Mouse (Mus musculus) lung, postnatal 0 days (tissue): ENCODE results near the gene Wbp1l. TPM values are rescaled to one million over a fixed set of nuclear protein-coding genes. Genes with fewer than 3 reads are reported as not detected.

Source experiments
- ATAC-seq: fragments of 200-750 bp; cut with Nextera tagmentation; 2 replicates; pipeline ENCODE4 v1.8.0; 2017; ENCODE audit warnings: moderate library complexity
- DNase-seq: peaks from one replicate; pipeline ENCODE4 v3.0.0-alpha.2; 2016; ENCODE audit warnings: low spot score
- H3K27ac ChIP-seq: fragments of 300-500 bp; sonication (generic); 2 replicates; pipeline ENCODE4 v1.5.1; 2014; ENCODE audit warnings: antibody characterized with exemption, mild to moderate bottlenecking, low read length, mixed read lengths
- H3K27me3 ChIP-seq: fragments of 300-500 bp; sonication (generic); replicated peaks from 2 replicates; pipeline ENCODE4 v1.6.1; 2014; ENCODE audit warnings: low read length, mixed read lengths; ENCODE audit not compliant: insufficient read depth
- H3K36me3 ChIP-seq: fragments of 300-500 bp; sonication (generic); 2 replicates; pipeline ENCODE4 v1.6.1; 2014; ENCODE audit warnings: low read length, mixed read lengths; ENCODE audit not compliant: insufficient read depth
- H3K4me1 ChIP-seq: fragments of 300-500 bp; sonication (generic); 2 replicates; pipeline ENCODE4 v1.6.1; 2014; ENCODE audit warnings: antibody characterized with exemption, low read depth, low read length, mixed read lengths; ENCODE audit not compliant: insufficient read depth
- H3K4me2 ChIP-seq: fragments of 300-500 bp; sonication (generic); replicated peaks from 2 replicates; pipeline ENCODE4 v1.6.1; 2014; ENCODE audit warnings: low read depth, mild to moderate bottlenecking, low read length, moderate library complexity, mixed read lengths
- H3K4me3 ChIP-seq: fragments of 300-500 bp; sonication (generic); 2 replicates; pipeline ENCODE4 v1.5.1; 2014; ENCODE audit warnings: low read depth, low read length
- H3K9ac ChIP-seq: fragments of 300-500 bp; sonication (generic); replicated peaks from 2 replicates; pipeline ENCODE4 v1.6.1; 2014; ENCODE audit warnings: low read depth, mild to moderate bottlenecking
- H3K9me3 ChIP-seq: fragments of 300-500 bp; sonication (generic); 2 replicates; pipeline ENCODE4 v1.6.1; 2016; ENCODE audit warnings: low read length, mixed read lengths
- EP300 ChIP-seq: IDR thresholded peaks from 2 replicates; pipeline ENCODE4 v1.6.1; 2016; ENCODE audit warnings: antibody characterized with exemption, mild to moderate bottlenecking, control low read depth
- WGBS: fragments of 180-500 bp; shearing (Covaris S2); extraction: QIAGEN DNeasy Blood & Tissue Kit; methylation state at CpG from one replicate; pipeline ENCODE4 v1.1.7; 2014; 5-methylcytosine and 5-hydroxymethylcytosine counted together
- polyA plus RNA-seq: library from polyadenylated mRNA; unstranded; fragments of >200 nt; fragmentation: Nextera tagmentation; extraction: Ambion mirVana; gene quantifications from 2 replicates; pipeline ENCODE4 v1.2.1, GENCODE M21; 2015

Gene Wbp1l
- polyA plus RNA-seq, 1 experiment from 2014 or later: 37.4 TPM

DNA sequence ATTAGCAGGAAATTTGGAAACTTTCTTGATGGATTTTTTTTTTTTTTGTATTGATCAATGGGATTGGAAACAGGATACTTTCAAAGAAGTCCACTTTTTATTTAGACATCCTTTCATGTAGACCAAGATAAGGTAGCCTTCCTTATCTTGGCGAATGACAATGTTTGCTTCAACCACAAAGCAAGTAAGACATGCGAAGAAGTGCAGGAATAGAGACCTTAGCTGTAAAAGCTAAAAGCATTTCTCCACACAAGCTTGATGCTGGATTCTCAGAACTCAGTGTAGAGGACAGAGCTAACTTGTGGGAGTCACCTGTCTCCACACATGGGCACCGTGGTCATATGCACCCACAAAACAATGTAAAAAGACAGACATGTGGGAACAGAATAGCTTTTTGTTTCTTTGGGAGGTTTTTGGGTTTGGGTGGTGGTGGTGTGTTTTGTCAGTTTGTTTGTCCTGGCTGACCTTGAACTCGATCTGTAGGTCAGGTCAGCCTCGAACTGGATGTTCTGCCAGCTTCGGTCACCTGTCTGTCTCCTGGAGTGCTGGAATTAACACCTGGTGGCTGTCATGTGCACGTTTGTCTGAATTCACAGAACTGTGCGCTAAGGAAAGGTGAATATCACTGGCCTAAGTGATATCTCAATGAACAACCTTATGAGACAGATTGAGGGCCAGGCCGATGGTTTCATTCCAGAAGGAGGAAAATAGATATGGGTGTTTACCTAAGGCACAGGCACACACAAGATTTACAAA is 107.8 kb downstream of the Wbp1l start:
- no peak for TF ChIP-seq EP300
- Histone ChIP-seq H3K9me3 (no peaks in the 10 kb centered on the region), H3K4me3 (peak overlapping the region; percentile 53), H3K36me3 (0 out of 2 replicates have a peak, but pooled peaks cover 4% of the 10 kb centered on the region), H3K9ac (peak overlapping the region; percentile 48; the same call in 1 of the 2 replicates), H3K4me1 (peaks cover 4% of the 10 kb centered on the region; the same call in 1 of the 2 replicates), H3K27me3 (no peaks in the 10 kb centered on the region), H3K4me2 (peak overlapping the region; percentile 81), H3K27ac (no peak overlapping the region)
- WGBS: 56% methylated on average over 9 of the region's 9 CpGs
- ATAC-seq (peak; percentile 17; the same call in 1 of the 2 replicates), DNase-seq (no peak)

Other genes starting within 250 kb of the Wbp1l start
- 5.0 and 7.1 TPM in 2 replicates for gene 2310034G01Rik, start 248.8 kb upstream of the Wbp1l start, polyA plus RNA-seq
- gene Actr1a, start 203.3 kb upstream of the Wbp1l start, polyA plus RNA-seq: 98.2 and 104 TPM in 2 replicates
- gene Sufu, start 202.2 kb upstream of the Wbp1l start, polyA plus RNA-seq: 13.1 and 14.2 TPM in 2 replicates
- gene Trim8, start 97.4 kb upstream of the Wbp1l start, polyA plus RNA-seq: 34.1 and 34.8 TPM in 2 replicates
- gene Arl3, start 25.9 kb upstream of the Wbp1l start, polyA plus RNA-seq: 52.6 and 70.9 TPM in 2 replicates
- gene Sfxn2, start 25.7 kb upstream of the Wbp1l start, polyA plus RNA-seq: 18.4 and 19.6 TPM in 2 replicates
- 0.08 and 0.12 TPM in 2 replicates for gene Cyp17a1, start 74.1 kb downstream of the Wbp1l start, polyA plus RNA-seq
- 13.0 and 14.3 TPM in 2 replicates for gene Borcs7, start 90.8 kb downstream of the Wbp1l start, polyA plus RNA-seq
- gene As3mt, start 108.4 kb downstream of the Wbp1l start, polyA plus RNA-seq: 27.5 and 27.6 TPM in 2 replicates
- gene Cnnm2, start 162.5 kb downstream of the Wbp1l start, polyA plus RNA-seq: 2.4 and 2.8 TPM in 2 replicates